Mouse (Mus musculus): ENCODE measurements around the gene Sit1.

- TF ChIP-seq POLR2A (IDR thresholded peaks at IDR 0.05; ENCODE audit: insufficient read depth, low read depth, low read length) (no peak), EP300 (IDR thresholded peaks at IDR 0.05; ENCODE audit: insufficient read depth, low read depth, low read length) (no peak)
Observed at GRCm38 (mm10) chr4:43452315-43452714, 31.2 kb downstream of the Sit1 start.
